Mouse (Mus musculus) small intestine, adult 10 weeks (tissue): Measurements from ENCODE around the gene Akap8. TPM values are rescaled to one million over a fixed set of nuclear protein-coding genes. Genes with fewer than 3 reads are reported as not detected.

Experiments used
- polyA plus RNA-seq: library from polyadenylated mRNA; stranded (reverse); fragments of 350-450 nt; fragmentation: Illumina TruSeq; extraction: RNeasy Lipid Tissue Mini Kit (QIAGEN cat#74804); gene quantifications from one replicate; pipeline ENCODE4 v1.2.3, GENCODE M21; 2014; ENCODE audit warnings: low replicate concordance

The Akap8 gene
- polyA plus RNA-seq: 82.2 TPM

GRCm38 (mm10) chr17:32320597-32321389 is at the start of gene Akap8:
TSS of gene Akap8 (minus strand) at chr17:32321238.

GRCm38 (mm10) chr17:32350382-32350983 is 29.4 kb upstream of the Akap8 start, which contains the start of gene Akap8l:
TSS of gene Akap8l (minus strand) at chr17:32350607.

GRCm38 (mm10) chr17:32284262-32285137 is 36.5 kb downstream of the Akap8 start, which contains the start of gene Brd4:
TSS of gene Brd4 (minus strand) at chr17:32284722.

Other genes starting within 250 kb of the Akap8 start
- gene Notch3, start 154.4 kb downstream of the Akap8 start, polyA plus RNA-seq: 0.22 TPM
- gene Ephx3, start 131.7 kb downstream of the Akap8 start, polyA plus RNA-seq: 0.33 TPM
- gene Brd4, start 36.5 kb downstream of the Akap8 start, polyA plus RNA-seq: 22.9 TPM
- gene Akap8l, start 29.4 kb upstream of the Akap8 start, polyA plus RNA-seq: 7.8 TPM
- gene Wiz, start 68.2 kb upstream of the Akap8 start, polyA plus RNA-seq: 3.0 TPM
- 0.89 TPM for gene Rasal3, start 82.3 kb upstream of the Akap8 start, polyA plus RNA-seq
- 0.74 TPM for gene Pglyrp2, start 102.9 kb upstream of the Akap8 start, polyA plus RNA-seq
- not detected for gene Cyp4f39, start 131.5 kb upstream of the Akap8 start, polyA plus RNA-seq
- 0.37 TPM for gene Cyp4f17, start 184.8 kb upstream of the Akap8 start, polyA plus RNA-seq
- gene Cyp4f16, start 215.3 kb upstream of the Akap8 start, polyA plus RNA-seq: 42.5 TPM